Mouse (Mus musculus): ENCODE measurements around the gene Pole. TPM values are rescaled to one million over a fixed set of nuclear protein-coding genes. Genes with fewer than 3 reads are reported as not detected.
A peak's percentile ranks its signal among the peaks of the same experiment; 100 is the strongest.

Gene Pole
- polyA plus RNA-seq, 1 experiment: 57.3 TPM

DNA sequence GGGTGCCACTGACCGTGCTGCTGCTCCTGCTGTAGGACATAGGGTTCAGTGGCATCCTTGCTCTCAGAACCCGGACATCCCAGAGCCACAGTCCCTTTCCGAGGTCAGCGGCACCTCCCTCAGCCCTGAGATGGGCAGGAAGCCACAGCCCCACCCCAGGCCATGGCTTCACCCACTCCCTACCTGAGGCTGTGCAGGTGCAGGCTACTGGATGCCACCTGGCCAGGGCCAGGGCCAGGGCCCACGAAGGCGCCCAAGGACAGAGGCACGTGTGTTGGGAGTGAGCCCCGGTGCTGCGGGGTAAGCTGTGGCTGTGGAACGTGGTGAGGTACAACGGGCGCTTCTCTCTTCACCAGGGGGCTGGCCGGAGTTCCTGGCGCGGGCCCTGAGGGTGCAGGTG lies 93.0 kb downstream of the Pole start:
- H3K4me3 ChIP-seq (replicated peaks; ENCODE audit: control insufficient read depth, low read depth, low read length): no peak overlapping the region
- WGBS: 93% methylated on average over 15 of the region's 15 CpGs
- no peak for TF ChIP-seq CTCF (IDR thresholded peaks at IDR 0.05; ENCODE audit: control insufficient read depth, insufficient read depth, low read length)
- no peak for TF ChIP-seq POLR2A (IDR thresholded peaks at IDR 0.05; ENCODE audit: borderline replicate concordance, control insufficient read depth, low read depth, low read length)
- no peaks in the 10 kb centered on the region for H3K4me1 ChIP-seq (ENCODE audit: control insufficient read depth, insufficient read depth, low read length)
- H3K27ac ChIP-seq (ENCODE audit: control insufficient read depth, insufficient read depth, low read depth, low read length, poor library complexity): no peak overlapping the region

DNA sequence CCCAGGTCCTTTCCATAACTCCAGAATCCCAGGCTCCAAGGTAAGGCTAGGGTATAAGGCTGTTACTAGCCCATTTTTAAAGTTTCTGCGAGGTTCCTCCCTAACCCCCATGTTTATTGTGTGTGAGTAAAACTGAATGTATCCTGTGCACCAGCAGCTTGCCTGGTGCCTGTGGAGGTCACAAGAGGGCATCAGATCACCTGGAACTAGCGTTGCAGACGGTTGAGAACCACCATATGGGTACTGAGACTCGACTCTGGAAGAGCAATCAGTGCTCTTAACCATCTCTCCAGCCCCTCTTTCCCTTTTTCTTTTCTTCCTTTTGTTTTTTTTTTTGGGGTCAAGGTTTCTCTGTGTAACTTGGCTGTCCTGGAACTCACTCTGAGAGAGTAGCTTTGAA lies 93.7 kb downstream of the Pole start:
- no peak overlapping the region for H3K27ac ChIP-seq (ENCODE audit: control insufficient read depth, insufficient read depth, low read depth, low read length, poor library complexity)
- H3K4me3 ChIP-seq (replicated peaks; ENCODE audit: control insufficient read depth, low read depth, low read length): no peak overlapping the region
- WGBS: 84% methylated on average over 4 of the region's 4 CpGs
- TF ChIP-seq CTCF (IDR thresholded peaks at IDR 0.05; ENCODE audit: control insufficient read depth, insufficient read depth, low read length): no peak
- TF ChIP-seq POLR2A (IDR thresholded peaks at IDR 0.05; ENCODE audit: borderline replicate concordance, control insufficient read depth, low read depth, low read length): no peak
- H3K4me1 ChIP-seq (ENCODE audit: control insufficient read depth, insufficient read depth, low read length): no peaks in the 10 kb centered on the region

DNA sequence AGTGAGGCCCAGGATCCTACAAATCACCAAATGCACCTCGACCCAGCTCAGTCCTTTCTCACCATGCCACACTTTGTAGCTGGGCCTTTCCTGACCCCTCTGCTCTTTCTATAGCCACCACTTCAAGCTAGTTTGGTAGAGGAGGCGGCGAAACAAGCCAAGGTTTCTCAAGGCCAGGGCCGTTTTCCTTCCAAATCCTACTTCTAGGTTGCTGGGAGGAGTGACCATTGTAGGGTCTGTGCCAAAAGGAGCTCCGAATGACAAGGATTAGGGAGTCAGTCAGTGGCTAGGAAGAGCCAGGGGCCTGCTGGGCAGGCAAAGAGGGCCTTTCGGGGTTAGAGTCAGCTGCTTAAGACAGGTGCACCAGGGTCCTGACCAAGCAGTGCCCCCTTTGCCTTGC lies 98.4 kb downstream of the Pole start:
- no peak overlapping the region for H3K27ac ChIP-seq (ENCODE audit: control insufficient read depth, insufficient read depth, low read depth, low read length, poor library complexity)
- WGBS: 89% methylated on average over 6 of the region's 6 CpGs
- no peak for TF ChIP-seq CTCF (IDR thresholded peaks at IDR 0.05; ENCODE audit: control insufficient read depth, insufficient read depth, low read length)
- no peak for TF ChIP-seq POLR2A (IDR thresholded peaks at IDR 0.05; ENCODE audit: borderline replicate concordance, control insufficient read depth, low read depth, low read length)
- no peaks in the 10 kb centered on the region for H3K4me1 ChIP-seq (ENCODE audit: control insufficient read depth, insufficient read depth, low read length)
- no peak overlapping the region for H3K4me3 ChIP-seq (replicated peaks; ENCODE audit: control insufficient read depth, low read depth, low read length)

DNA sequence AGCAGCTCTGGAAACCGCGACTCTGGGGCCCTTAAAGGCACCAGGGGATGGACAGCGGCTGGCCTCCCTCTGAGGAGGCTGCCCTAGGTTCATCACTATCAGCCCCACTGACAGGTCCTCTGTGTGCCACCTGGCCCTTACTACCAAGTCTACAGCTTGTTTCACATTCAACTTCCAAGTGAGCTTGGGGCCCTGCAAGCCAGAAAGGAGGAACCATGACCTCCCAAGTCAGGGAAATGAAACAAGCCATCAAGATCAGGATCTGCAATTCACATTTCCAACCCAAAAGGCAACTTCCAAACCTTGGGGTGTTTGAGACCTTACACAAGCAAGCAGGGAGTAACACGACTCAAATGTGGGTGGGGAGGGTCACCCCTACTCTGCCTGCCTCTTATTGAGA lies 99.2 kb downstream of the Pole start:
- 78% methylated on average over 4 of the region's 4 CpGs for WGBS

GRCm38 (mm10) chr5:110386371-110387330 lies 100.5 kb downstream of the Pole start:
- Histone ChIP-seq H3K4me1 (ENCODE audit: control insufficient read depth, insufficient read depth, low read length) (no peaks in the 10 kb centered on the region), H3K4me3 (replicated peaks; ENCODE audit: control insufficient read depth, low read depth, low read length) (peak overlapping the region; percentile 33), H3K27ac (ENCODE audit: control insufficient read depth, insufficient read depth, low read depth, low read length, poor library complexity) (no peak overlapping the region; the same call in 1 of the 2 replicates)
- TF ChIP-seq POLR2A (IDR thresholded peaks at IDR 0.05; ENCODE audit: borderline replicate concordance, control insufficient read depth, low read depth, low read length) (no peak), CTCF (IDR thresholded peaks at IDR 0.05; ENCODE audit: control insufficient read depth, insufficient read depth, low read length) (no peak)
- 7% methylated on average over 90 of the region's 90 CpGs for whole genome bisulfite sequencing

More for the DNA sequence above, 99.2 kb downstream of the Pole start:
- no peaks in the 10 kb centered on the region for H3K4me1 ChIP-seq (ENCODE audit: control insufficient read depth, insufficient read depth, low read length)
- no peak overlapping the region for H3K4me3 ChIP-seq (replicated peaks; ENCODE audit: control insufficient read depth, low read depth, low read length)
- no peak overlapping the region for H3K27ac ChIP-seq (ENCODE audit: control insufficient read depth, insufficient read depth, low read depth, low read length, poor library complexity)
- TF ChIP-seq CTCF (IDR thresholded peaks at IDR 0.05; ENCODE audit: control insufficient read depth, insufficient read depth, low read length): no peak

Other genes with a start within 250 kb of the Pole start
- 0.54 TPM in 1 of 2 replicates, not detected in the other for gene Gm17655, start 213.8 kb upstream of the Pole start, polyA plus RNA-seq (2011; ENCODE audit: insufficient read depth, insufficient read length, low replicate concordance, missing spikeins)
- 0.45 TPM in 1 of 2 replicates, not detected in the other for gene Gm35315, start 191.9 kb upstream of the Pole start, polyA plus RNA-seq (2011; ENCODE audit: insufficient read depth, insufficient read length, low replicate concordance, missing spikeins)
- gene Plcxd1, start 186.3 kb upstream of the Pole start, polyA plus RNA-seq (2011; ENCODE audit: insufficient read depth, insufficient read length, low replicate concordance, missing spikeins): not detected in 2 replicates
- 30.6 and 70.2 TPM in 2 replicates for gene Gtpbp6, start 178.1 kb upstream of the Pole start, polyA plus RNA-seq (2011; ENCODE audit: insufficient read depth, insufficient read length, low replicate concordance, missing spikeins)
- gene Zfp605, start 176.2 kb upstream of the Pole start, polyA plus RNA-seq (2011; ENCODE audit: insufficient read depth, insufficient read length, low replicate concordance, missing spikeins): 1.5 and 3.3 TPM in 2 replicates
- gene Chfr, start 150.5 kb upstream of the Pole start, polyA plus RNA-seq (2011; ENCODE audit: insufficient read depth, insufficient read length, low replicate concordance, missing spikeins): 26.9 and 42.5 TPM in 2 replicates
- gene Golga3, start 109.6 kb upstream of the Pole start, polyA plus RNA-seq (2011; ENCODE audit: insufficient read depth, insufficient read length, low replicate concordance, missing spikeins): 4.9 and 11.2 TPM in 2 replicates
- 10.0 and 21.0 TPM in 2 replicates for gene Ankle2, start 55.3 kb upstream of the Pole start, polyA plus RNA-seq (2011; ENCODE audit: insufficient read depth, insufficient read length, low replicate concordance, missing spikeins)
- gene Pgam5, start 16.4 kb upstream of the Pole start, polyA plus RNA-seq (2011; ENCODE audit: insufficient read depth, insufficient read length, low replicate concordance, missing spikeins): 12.9 and 24.3 TPM in 2 replicates
- gene Pxmp2, start 120 bp upstream of the Pole start, polyA plus RNA-seq (2011; ENCODE audit: insufficient read depth, insufficient read length, low replicate concordance, missing spikeins): 7.9 and 33.1 TPM in 2 replicates
- gene P2rx2, start 56.9 kb downstream of the Pole start, polyA plus RNA-seq (2011; ENCODE audit: insufficient read depth, insufficient read length, low replicate concordance, missing spikeins): 1.0 and 1.3 TPM in 2 replicates
- not detected in 2 replicates for gene Lrcol1, start 58.4 kb downstream of the Pole start, polyA plus RNA-seq (2011; ENCODE audit: insufficient read depth, insufficient read length, low replicate concordance, missing spikeins)
- gene Fbrsl1, start 162.2 kb downstream of the Pole start, polyA plus RNA-seq (2011; ENCODE audit: insufficient read depth, insufficient read length, low replicate concordance, missing spikeins): 9.8 and 25.6 TPM in 2 replicates